In the genomic region with DNA sequence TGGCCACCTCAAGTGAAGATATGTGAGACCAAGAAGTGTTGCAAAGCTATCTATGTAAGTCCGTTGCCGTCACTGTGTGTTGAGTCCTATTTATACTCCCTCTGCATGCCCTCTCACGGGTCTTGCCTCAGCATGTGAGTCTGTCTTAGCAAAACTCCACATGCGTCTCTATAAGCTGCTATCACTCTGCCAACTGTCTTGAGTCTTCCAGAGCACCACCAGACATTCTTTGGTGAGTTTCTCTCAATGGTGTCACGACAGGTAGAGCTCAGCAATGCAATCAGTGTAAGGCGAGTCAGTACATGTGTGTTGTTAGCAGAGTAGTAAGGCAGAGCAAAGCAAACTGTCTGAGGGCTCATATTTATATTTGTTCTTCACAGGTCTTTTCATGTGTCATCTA, we compare ENCODE assay signal across 18 mouse cellular contexts. TPM values are rescaled to one million over a fixed set of nuclear protein-coding genes. Genes with fewer than 3 reads are reported as not detected.
DNase-seq lines count a peak whose midpoint lies in the region; ATAC-seq and TF ChIP-seq lines count a peak whose summit lies in the region.
"Had no signal": no experiment of that assay in that cellular context is flagged by ENCODE, and none has a peak within 500 bp of the region (broad histone marks: within the 10 kb centered on the region; RNA-seq: fewer than 3 reads in every experiment).

No protein-coding gene starts in this region.

- WGBS in limb, embryonic 14.5 days = 85% methylated on average over 6 of the region's 6 CpGs
- 93% methylated on average over 6 of the region's 6 CpGs for WGBS in limb, embryonic 10.5 days
- WGBS in embryonic facial prominence, embryonic 14.5 days = 80% methylated on average over 6 of the region's 6 CpGs
- WGBS in embryonic facial prominence, embryonic 15.5 days = 76% methylated on average over 6 of the region's 6 CpGs

- no peak for ATAC-seq in limb, embryonic 14.5 days (ENCODE audit: low FRiP score, low read depth)
- ATAC-seq in embryonic facial prominence, embryonic 14.5 days (ENCODE audit: low read depth) = peak; percentile 62
- ATAC-seq in embryonic facial prominence, embryonic 15.5 days (ENCODE audit: insufficient number of reproducible peaks, low FRiP score, low TSS enrichment, low read depth) = no peak
- ATAC-seq: forebrain, embryonic 14.5 days; forebrain, embryonic 16.5 days had no signal

- peaks cover 4% of the 10 kb centered on the region; the same call in 1 of the 2 replicates for H3K36me3 ChIP-seq in limb, embryonic 14.5 days (ENCODE audit: control insufficient read depth, insufficient read depth, low read length)
- H3K36me3 ChIP-seq in limb, embryonic 10.5 days = peaks cover 17% of the 10 kb centered on the region
- peaks cover 6% of the 10 kb centered on the region; the same call in 1 of the 2 replicates for H3K36me3 ChIP-seq in embryonic facial prominence, embryonic 14.5 days (ENCODE audit: control insufficient read depth, insufficient read depth, low read length)
- no peaks in the 10 kb centered on the region for H3K36me3 ChIP-seq in embryonic facial prominence, embryonic 15.5 days

- no peaks in the 10 kb centered on the region; the same call in 1 of the 2 replicates for H3K4me1 ChIP-seq in limb, embryonic 14.5 days (ENCODE audit: control insufficient read depth, insufficient read depth, low read length)
- no peaks in the 10 kb centered on the region for H3K4me1 ChIP-seq in limb, embryonic 10.5 days
- H3K4me1 ChIP-seq in embryonic facial prominence, embryonic 14.5 days (ENCODE audit: control insufficient read depth, insufficient read depth, low read length) = no peaks in the 10 kb centered on the region
- H3K4me1 ChIP-seq in embryonic facial prominence, embryonic 15.5 days = no peaks in the 10 kb centered on the region
- H3K4me1 ChIP-seq: forebrain, embryonic 10.5 days; forebrain, embryonic 12.5 days had no signal

- peak; percentile 12 for DNase-seq in limb, embryonic 14.5 days (ENCODE audit: low spot score)
- no peak for DNase-seq in limb, embryonic 10.5 days (ENCODE audit: low spot score)
- peak; percentile 71 for DNase-seq in embryonic facial prominence, embryonic 14.5 days (ENCODE audit: low spot score)
- DNase-seq in cerebellum, postnatal 25 days = no peak
- DNase-seq: adrenal gland, adult 2 months; adrenal gland, postnatal 10 days; adrenal gland, postnatal 25 days; cerebellum, adult 11 months; cerebellum, adult 18-20 months; cerebellum, adult 8-10 months; cerebellum, adult 9-11 months; cerebellum, postnatal 14 days had no signal

- no peak overlapping the region for H3K4me3 ChIP-seq in limb, embryonic 14.5 days (replicated peaks; ENCODE audit: low read length)
- no peak overlapping the region for H3K4me3 ChIP-seq in limb, embryonic 10.5 days
- H3K4me3 ChIP-seq in embryonic facial prominence, embryonic 14.5 days (ENCODE audit: low read depth, low read length) = no peak overlapping the region
- H3K4me3 ChIP-seq in embryonic facial prominence, embryonic 15.5 days (replicated peaks) = no peak overlapping the region
- H3K4me3 ChIP-seq: erythroblast, embryonic 14.5 days; forebrain, embryonic 10.5 days; forebrain, embryonic 12.5 days had no signal

- no peak overlapping the region for H3K9ac ChIP-seq in limb, embryonic 14.5 days (ENCODE audit: low read depth, low read length, severe bottlenecking)
- H3K9ac ChIP-seq in embryonic facial prominence, embryonic 14.5 days (ENCODE audit: low read depth, low read length) = no peak overlapping the region
- no peak overlapping the region for H3K9ac ChIP-seq in embryonic facial prominence, embryonic 15.5 days
- H3K9ac ChIP-seq: forebrain, embryonic 12.5 days had no signal

- TF ChIP-seq POLR2A in limb, embryonic 14.5 days (IDR thresholded peaks at IDR 0.05; ENCODE audit: borderline replicate concordance, extremely low read depth, insufficient read depth, insufficient read length) = no peak

- H3K27ac ChIP-seq in limb, embryonic 14.5 days (replicated peaks; ENCODE audit: low read depth, low read length) = no peak overlapping the region
- no peak overlapping the region for H3K27ac ChIP-seq in limb, embryonic 10.5 days
- H3K27ac ChIP-seq in embryonic facial prominence, embryonic 14.5 days (replicated peaks; ENCODE audit: low read depth, low read length) = no peak overlapping the region
- 0 out of 2 replicates have a peak overlapping the region, but pooled peaks have one; percentile 1 for H3K27ac ChIP-seq in embryonic facial prominence, embryonic 15.5 days (replicated peaks)
- H3K27ac ChIP-seq: forebrain, embryonic 10.5 days; forebrain, embryonic 12.5 days had no signal

- no peak overlapping the region for H3K4me2 ChIP-seq in limb, embryonic 14.5 days (replicated peaks; ENCODE audit: low read depth, low read length, severe bottlenecking)
- H3K4me2 ChIP-seq in embryonic facial prominence, embryonic 14.5 days (ENCODE audit: low read depth, low read length) = no peak overlapping the region
- no peak overlapping the region for H3K4me2 ChIP-seq in embryonic facial prominence, embryonic 15.5 days (replicated peaks)
- H3K4me2 ChIP-seq: forebrain, embryonic 12.5 days had no signal

- H3K9me3 ChIP-seq in limb, embryonic 14.5 days (ENCODE audit: control insufficient read depth, low read length) = no peaks in the 10 kb centered on the region
- H3K9me3 ChIP-seq in limb, embryonic 10.5 days (replicated peaks) = no peaks in the 10 kb centered on the region
- no peaks in the 10 kb centered on the region for H3K9me3 ChIP-seq in embryonic facial prominence, embryonic 14.5 days (ENCODE audit: control insufficient read depth, low read length)
- H3K9me3 ChIP-seq in embryonic facial prominence, embryonic 15.5 days (replicated peaks) = no peaks in the 10 kb centered on the region
- H3K9me3 ChIP-seq: forebrain, embryonic 10.5 days; forebrain, embryonic 12.5 days had no signal

- H3K27me3 ChIP-seq in limb, embryonic 14.5 days (ENCODE audit: control insufficient read depth, insufficient read depth, low read length) = no peaks in the 10 kb centered on the region
- H3K27me3 ChIP-seq in limb, embryonic 10.5 days (ENCODE audit: low read depth, poor library complexity, severe bottlenecking) = no peaks in the 10 kb centered on the region
- H3K27me3 ChIP-seq in embryonic facial prominence, embryonic 14.5 days (replicated peaks; ENCODE audit: control insufficient read depth, insufficient read depth, low read length) = no peaks in the 10 kb centered on the region
- no peaks in the 10 kb centered on the region for H3K27me3 ChIP-seq in embryonic facial prominence, embryonic 15.5 days
- H3K27me3 ChIP-seq: forebrain, embryonic 12.5 days had no signal

RNA-seq across cellular contexts. Expression of a gene that starts 31.8 kb away (rescaled TPM):
- 16.4 and 27.6 TPM in 2 replicates for polyA plus RNA-seq in limb, embryonic 14.5 days (2012; rRNA removed)
- 21.4 and 23.4 TPM in 2 replicates for polyA plus RNA-seq in limb, embryonic 14.5 days (2014; fragmentation: Nextera tagmentation; extraction: Ambion mirVana)
- 16.7 and 17.5 TPM in 2 replicates for polyA plus RNA-seq in limb, embryonic 10.5 days (2016; fragmentation: Nextera tagmentation; extraction: Ambion mirVana)
- 20.3 and 22.5 TPM in 2 replicates for polyA plus RNA-seq in embryonic facial prominence, embryonic 14.5 days (2014; fragmentation: Nextera tagmentation; extraction: Ambion mirVana)
- polyA plus RNA-seq in embryonic facial prominence, embryonic 15.5 days (2015; fragmentation: Nextera tagmentation; extraction: Ambion mirVana) = 21.6 and 22.9 TPM in 2 replicates

Comparison
In these comparisons a context has a peak if more than half of its experiments do, and no peak if none do; other contexts are left out.
1. DNase-seq: peak in limb, embryonic 14.5 days (single experiment) and embryonic facial prominence, embryonic 14.5 days (single experiment); none in limb, embryonic 10.5 days (single experiment) and cerebellum, postnatal 25 days (0 of 2).